Mouse (Mus musculus) hindbrain, embryonic 16.5 days (tissue): Measurements from ENCODE around the gene Ttll11. TPM values are rescaled to one million over a fixed set of nuclear protein-coding genes. Genes with fewer than 3 reads are reported as not detected.

Experiments used
- ATAC-seq: fragments of 200-750 bp; cut with Nextera tagmentation; 2 replicates; pipeline ENCODE4 v1.8.0; 2017; ENCODE audit warnings: moderate TSS enrichment, moderate library complexity
- H3K27ac ChIP-seq: fragments of 300-500 bp; sonication (generic); 2 replicates; pipeline ENCODE4 v1.5.1; 2014; ENCODE audit warnings: low read depth, mild to moderate bottlenecking, control low read depth, low read length, moderate library complexity
- H3K27me3 ChIP-seq: fragments of 300-500 bp; sonication (generic); replicated peaks from 2 replicates; pipeline ENCODE4 v1.6.1; 2014; ENCODE audit warnings: low read length; ENCODE audit not compliant: control insufficient read depth, insufficient read depth
- H3K36me3 ChIP-seq: fragments of 300-500 bp; sonication (generic); 2 replicates; pipeline ENCODE4 v1.6.1; 2014; ENCODE audit warnings: mild to moderate bottlenecking, low read length, moderate library complexity, mixed read lengths; ENCODE audit not compliant: control insufficient read depth, insufficient read depth
- H3K4me1 ChIP-seq: fragments of 300-500 bp; sonication (generic); 2 replicates; pipeline ENCODE4 v1.6.1; 2014; ENCODE audit warnings: low read depth, low read length; ENCODE audit not compliant: control insufficient read depth, insufficient read depth
- H3K4me2 ChIP-seq: fragments of 300-500 bp; sonication (generic); 2 replicates; pipeline ENCODE4 v1.6.1; 2014; ENCODE audit warnings: mild to moderate bottlenecking, low read length, control low read depth, moderate library complexity
- H3K4me3 ChIP-seq: fragments of 300-500 bp; sonication (generic); 2 replicates; pipeline ENCODE4 v1.5.1; 2014; ENCODE audit warnings: mild to moderate bottlenecking, low read length, control low read depth, moderate library complexity
- H3K9ac ChIP-seq: fragments of 300-500 bp; sonication (generic); 2 replicates; pipeline ENCODE4 v1.6.1; 2014; ENCODE audit warnings: low read depth, mild to moderate bottlenecking, control low read depth, low read length, moderate library complexity
- H3K9me3 ChIP-seq: fragments of 300-500 bp; sonication (generic); 2 replicates; pipeline ENCODE4 v1.6.1; 2014; ENCODE audit warnings: mild to moderate bottlenecking, low read length, moderate library complexity; ENCODE audit not compliant: control insufficient read depth
- WGBS: fragments of 180-500 bp; shearing (Covaris S2); extraction: QIAGEN DNeasy Blood & Tissue Kit; methylation state at CpG from one replicate; pipeline ENCODE4 v1.1.7; 2014; 5-methylcytosine and 5-hydroxymethylcytosine counted together
- polyA plus RNA-seq: library from polyadenylated mRNA; unstranded; fragments of >200 nt; fragmentation: Nextera tagmentation; extraction: Ambion mirVana; gene quantifications from 2 replicates; pipeline ENCODE4 v1.2.1, GENCODE M21; 2015

The Ttll11 gene
- polyA plus RNA-seq, 1 experiment from 2014 or later = 2.6 TPM

- H3K4me3 ChIP-seq = no peak overlapping the region
- H3K27ac ChIP-seq = no peak overlapping the region
- H3K9ac ChIP-seq = no peak overlapping the region
- WGBS = 61% methylated on average over 6 of the region's 6 CpGs
- ATAC-seq = 0 out of 2 replicates have a peak, but pooled peaks have one; percentile 61
- H3K36me3 ChIP-seq = no peaks in the 10 kb centered on the region
- H3K9me3 ChIP-seq = no peaks in the 10 kb centered on the region; the same call in 1 of the 2 replicates
- H3K4me1 ChIP-seq = no peaks in the 10 kb centered on the region; the same call in 1 of the 2 replicates
- no peaks in the 10 kb centered on the region for H3K27me3 ChIP-seq
- no peak overlapping the region for H3K4me2 ChIP-seq
These were observed 146.2 kb downstream of the Ttll11 start for GRCm38 (mm10) chr2:35833546-35833945.

- 50% methylated on average over 11 of the region's 11 CpGs for WGBS
- ATAC-seq = no peak
- Histone ChIP-seq H3K4me1 (no peaks in the 10 kb centered on the region; the same call in 1 of the 2 replicates), H3K9me3 (no peaks in the 10 kb centered on the region; the same call in 1 of the 2 replicates), H3K4me3 (no peak overlapping the region), H3K27me3 (no peaks in the 10 kb centered on the region), H3K4me2 (no peak overlapping the region), H3K36me3 (no peaks in the 10 kb centered on the region), H3K27ac (no peak overlapping the region), H3K9ac (no peak overlapping the region)
These were observed 146.8 kb downstream of the Ttll11 start for GRCm38 (mm10) chr2:35832742-35833425.

- no peaks in the 10 kb centered on the region for H3K36me3 ChIP-seq
- WGBS = 83% methylated on average over 10 of the region's 10 CpGs
- no peaks in the 10 kb centered on the region; the same call in 1 of the 2 replicates for H3K4me1 ChIP-seq
- no peak overlapping the region for H3K4me3 ChIP-seq
- H3K27me3 ChIP-seq = no peaks in the 10 kb centered on the region
- no peak for ATAC-seq
- no peak overlapping the region for H3K4me2 ChIP-seq
- no peaks in the 10 kb centered on the region; the same call in 1 of the 2 replicates for H3K9me3 ChIP-seq
- H3K9ac ChIP-seq = no peak overlapping the region
- no peak overlapping the region for H3K27ac ChIP-seq
These were observed 147.7 kb downstream of the Ttll11 start for GRCm38 (mm10) chr2:35831904-35832581.

- Histone ChIP-seq H3K27me3 (no peaks in the 10 kb centered on the region), H3K4me1 (no peaks in the 10 kb centered on the region; the same call in 1 of the 2 replicates), H3K9ac (no peak overlapping the region), H3K4me3 (no peak overlapping the region), H3K36me3 (no peaks in the 10 kb centered on the region), H3K4me2 (no peak overlapping the region), H3K9me3 (no peaks in the 10 kb centered on the region), H3K27ac (no peak overlapping the region)
- 81% methylated on average over 6 of the region's 6 CpGs for WGBS
- ATAC-seq = no peak
These were observed 148.5 kb downstream of the Ttll11 start for GRCm38 (mm10) chr2:35830966-35831903.

GRCm38 (mm10) chr2:35829136-35829535 is 150.6 kb downstream of the Ttll11 start:
- no peaks in the 10 kb centered on the region for H3K27me3 ChIP-seq
- H3K4me2 ChIP-seq = no peak overlapping the region
- H3K9me3 ChIP-seq = no peaks in the 10 kb centered on the region
- ATAC-seq = no peak
- no peaks in the 10 kb centered on the region for H3K36me3 ChIP-seq
- no peak overlapping the region for H3K27ac ChIP-seq
- no peaks in the 10 kb centered on the region; the same call in 1 of the 2 replicates for H3K4me1 ChIP-seq
- WGBS = 92% methylated on average over 4 of the region's 4 CpGs
- H3K9ac ChIP-seq = no peak overlapping the region
- no peak overlapping the region for H3K4me3 ChIP-seq

GRCm38 (mm10) chr2:35827886-35828285 is 151.8 kb downstream of the Ttll11 start:
- Histone ChIP-seq H3K27me3 (no peaks in the 10 kb centered on the region), H3K4me2 (no peak overlapping the region), H3K36me3 (no peaks in the 10 kb centered on the region), H3K9ac (no peak overlapping the region), H3K4me1 (no peaks in the 10 kb centered on the region), H3K4me3 (no peak overlapping the region), H3K9me3 (no peaks in the 10 kb centered on the region), H3K27ac (no peak overlapping the region)
- 80% methylated on average over 4 of the region's 4 CpGs for WGBS
- ATAC-seq = no peak

GRCm38 (mm10) chr2:35825157-35825556 is 154.6 kb downstream of the Ttll11 start:
- 64% methylated on average over 7 of the region's 7 CpGs for WGBS
- no peak for ATAC-seq
- H3K36me3 ChIP-seq = no peaks in the 10 kb centered on the region

GRCm38 (mm10) chr2:35823589-35823988 is 156.1 kb downstream of the Ttll11 start:
- Histone ChIP-seq H3K27me3 (no peaks in the 10 kb centered on the region), H3K9ac (no peak overlapping the region), H3K4me1 (no peaks in the 10 kb centered on the region), H3K36me3 (no peaks in the 10 kb centered on the region), H3K4me3 (no peak overlapping the region), H3K4me2 (no peak overlapping the region), H3K9me3 (no peaks in the 10 kb centered on the region), H3K27ac (no peak overlapping the region)
- 82% methylated on average over 6 of the region's 6 CpGs for WGBS
- ATAC-seq = no peak

More at GRCm38 (mm10) chr2:35825157-35825556, 154.6 kb downstream of the Ttll11 start:
- no peaks in the 10 kb centered on the region for H3K27me3 ChIP-seq
- no peaks in the 10 kb centered on the region for H3K9me3 ChIP-seq
- no peaks in the 10 kb centered on the region for H3K4me1 ChIP-seq
- H3K4me3 ChIP-seq = no peak overlapping the region
- H3K9ac ChIP-seq = no peak overlapping the region
- H3K4me2 ChIP-seq = no peak overlapping the region
- no peak overlapping the region for H3K27ac ChIP-seq
